In the genomic region with DNA sequence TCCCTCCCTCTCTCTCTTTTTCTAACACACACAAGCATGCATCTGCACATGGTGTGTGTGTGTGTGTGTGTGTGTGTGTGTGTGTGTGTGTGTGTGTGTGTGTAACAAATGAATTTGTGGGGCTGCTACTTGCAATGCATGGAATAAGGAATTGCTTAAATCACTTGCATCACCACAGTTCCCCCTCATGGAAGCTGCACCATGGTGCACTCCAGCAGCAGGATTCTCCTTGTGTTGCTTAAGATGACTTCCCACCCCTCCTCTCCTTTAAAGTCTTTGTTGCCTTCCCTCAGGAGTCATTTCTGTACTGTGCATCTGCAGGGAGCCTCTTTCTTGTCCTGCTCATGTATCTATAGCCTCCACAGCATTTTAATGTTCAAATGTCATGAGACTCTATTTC, we compare ENCODE assay signal across 24 mouse cellular contexts.
DNase-seq lines count a peak whose midpoint lies in the region; ATAC-seq and TF ChIP-seq lines count a peak whose summit lies in the region.
"Had no signal": no experiment of that assay in that cellular context is flagged by ENCODE, and none has a peak within 500 bp of the region (broad histone marks: within the 10 kb centered on the region; RNA-seq: fewer than 3 reads in every experiment).

No protein-coding gene starts in this region.

- no peak overlapping the region for H3K4me3 ChIP-seq in forebrain, embryonic 15.5 days
- no peak overlapping the region for H3K4me3 ChIP-seq in forebrain, embryonic 12.5 days (replicated peaks)
- H3K4me3 ChIP-seq in left cerebral cortex, adult 2 months = no peak overlapping the region
- H3K4me3 ChIP-seq in midbrain, embryonic 12.5 days = no peak overlapping the region
- H3K4me3 ChIP-seq: embryonic facial prominence, embryonic 12.5 days; limb, embryonic 13.5 days; liver, embryonic 12.5 days had no signal

- H3K27me3 ChIP-seq in forebrain, embryonic 15.5 days = no peaks in the 10 kb centered on the region
- H3K27me3 ChIP-seq in forebrain, embryonic 12.5 days = no peaks in the 10 kb centered on the region
- no peaks in the 10 kb centered on the region for H3K27me3 ChIP-seq in midbrain, embryonic 12.5 days
- H3K27me3 ChIP-seq: embryonic facial prominence, embryonic 12.5 days; limb, embryonic 13.5 days; liver, embryonic 12.5 days had no signal

- H3K9me3 ChIP-seq in forebrain, embryonic 15.5 days = no peaks in the 10 kb centered on the region
- no peaks in the 10 kb centered on the region for H3K9me3 ChIP-seq in forebrain, embryonic 12.5 days
- H3K9me3 ChIP-seq in midbrain, embryonic 12.5 days = no peaks in the 10 kb centered on the region
- H3K9me3 ChIP-seq: embryonic facial prominence, embryonic 12.5 days; limb, embryonic 13.5 days; liver, embryonic 12.5 days had no signal

- H3K9ac ChIP-seq in forebrain, embryonic 15.5 days (replicated peaks) = no peak overlapping the region
- H3K9ac ChIP-seq in forebrain, embryonic 12.5 days = no peak overlapping the region
- no peak overlapping the region for H3K9ac ChIP-seq in midbrain, embryonic 12.5 days (replicated peaks)
- H3K9ac ChIP-seq: embryonic facial prominence, embryonic 12.5 days; limb, embryonic 13.5 days; liver, embryonic 12.5 days had no signal

- no peak for DNase-seq in left cerebral cortex, adult 2 months (ENCODE audit: extremely low spot score in 1 of 2, low spot score in 2 of 2)
- no peak for DNase-seq in left cerebral cortex, adult 11 months (ENCODE audit: low spot score)
- peak; percentile 58 for DNase-seq in brain, embryonic 14.5 days (ENCODE audit: low read depth)
- no peak for DNase-seq in cerebellum, adult 8-10 months
- no peak for DNase-seq in lung, postnatal 14 days
- DNase-seq: adrenal gland, postnatal 25 days; cerebellum, adult 11-12 months; cerebellum, postnatal 14 days; kidney, adult 2 months; kidney, postnatal 10 days; layer of hippocampus, postnatal 36 days; lung, adult 18-20 months; lung, postnatal 10 days; thymus, adult 2 months; thymus, postnatal 4 days had no signal

- H3K36me3 ChIP-seq in forebrain, embryonic 15.5 days = no peaks in the 10 kb centered on the region
- H3K36me3 ChIP-seq in forebrain, embryonic 12.5 days (replicated peaks) = no peaks in the 10 kb centered on the region
- H3K36me3 ChIP-seq in midbrain, embryonic 12.5 days = no peaks in the 10 kb centered on the region
- H3K36me3 ChIP-seq: embryonic facial prominence, embryonic 12.5 days; limb, embryonic 13.5 days; liver, embryonic 12.5 days had no signal

- no peak overlapping the region for H3K27ac ChIP-seq in forebrain, embryonic 15.5 days (replicated peaks)
- no peak overlapping the region for H3K27ac ChIP-seq in forebrain, embryonic 12.5 days
- H3K27ac ChIP-seq in left cerebral cortex, adult 2 months = peak overlapping the region; percentile 11; the same call in 1 of the 2 replicates
- H3K27ac ChIP-seq in midbrain, embryonic 12.5 days (replicated peaks) = 0 out of 2 replicates have a peak overlapping the region, but pooled peaks have one; percentile 20
- H3K27ac ChIP-seq: embryonic facial prominence, embryonic 12.5 days; limb, embryonic 13.5 days; liver, embryonic 12.5 days; stomach, postnatal 0 days had no signal

- ATAC-seq in forebrain, embryonic 15.5 days (replicated peaks) = 0 out of 2 replicates have a peak, but pooled peaks have one; percentile 46
- ATAC-seq in forebrain, embryonic 12.5 days (ENCODE audit: low FRiP score) = no peak
- ATAC-seq in midbrain, embryonic 12.5 days (ENCODE audit: low FRiP score, low read depth) = no peak
- ATAC-seq: CD4-positive, CD25-positive, alpha-beta regulatory T cell, adult 4 months; liver, embryonic 12.5 days had no signal

- intact Hi-C loops in left cerebral cortex, adult 2 months (cut with DNase I) = loop anchor here (5.0 kb wide), 2 partner anchors 84 to 484 kb away; no protein-coding TSS in a partner anchor

- 0 out of 2 replicates have a peak, but pooled peaks cover 6% of the 10 kb centered on the region for H3K4me1 ChIP-seq in forebrain, embryonic 15.5 days
- no peaks in the 10 kb centered on the region for H3K4me1 ChIP-seq in forebrain, embryonic 12.5 days
- no peaks in the 10 kb centered on the region for H3K4me1 ChIP-seq in midbrain, embryonic 12.5 days
- H3K4me1 ChIP-seq: embryonic facial prominence, embryonic 12.5 days; limb, embryonic 13.5 days had no signal

- no peak for TF ChIP-seq POLR2A in brain, embryonic 14.5 days (IDR thresholded peaks at IDR 0.05; ENCODE audit: borderline replicate concordance, extremely low read depth, insufficient read depth, insufficient read length, poor library complexity, severe bottlenecking)

- no peak overlapping the region for H3K4me2 ChIP-seq in forebrain, embryonic 15.5 days (replicated peaks)
- no peak overlapping the region for H3K4me2 ChIP-seq in forebrain, embryonic 12.5 days
- no peak overlapping the region for H3K4me2 ChIP-seq in midbrain, embryonic 12.5 days (replicated peaks)
- H3K4me2 ChIP-seq: embryonic facial prominence, embryonic 12.5 days; heart, embryonic 11.5 days; limb, embryonic 13.5 days; liver, embryonic 12.5 days had no signal

- TF ChIP-seq CTCF in left cerebral cortex, adult 2 months (IDR thresholded peaks at IDR 0.05) = peak; percentile 4; the same call in 1 of the 2 replicates
- peak; percentile 7; the same call in 1 of the 2 replicates for TF ChIP-seq CTCF in brain, embryonic 14.5 days (IDR thresholded peaks at IDR 0.05; ENCODE audit: borderline replicate concordance, extremely low read depth, insufficient read depth, insufficient read length)

Comparison
In these comparisons a context has a peak if more than half of its experiments do, and no peak if none do; other contexts are left out.
1. H3K27ac ChIP-seq: peak in left cerebral cortex, adult 2 months (single experiment) and midbrain, embryonic 12.5 days (single experiment); none in forebrain, embryonic 15.5 days (single experiment) and forebrain, embryonic 12.5 days (single experiment).